Mouse (Mus musculus) MEL (cell line): ENCODE results near the gene Mmp24. TPM values are rescaled to one million over a fixed set of nuclear protein-coding genes. Genes with fewer than 3 reads are reported as not detected.

Source experiments
- DNase-seq: peaks from one replicate; pipeline ENCODE4 v3.0.0; 2011; ENCODE audit warnings: low read depth, low spot score
- H3K27ac ChIP-seq: 2 replicates; pipeline ENCODE4 v1.5.1; 2012; ENCODE audit warnings: low read depth, mild to moderate bottlenecking, control low read depth, low read length, moderate library complexity; ENCODE audit not compliant: control insufficient read depth
- H3K27me3 ChIP-seq, 2 experiments: fragments of 150-350 bp in 1 of 2; sonication (generic) in 1 of 2; 2 replicates each; pipeline ENCODE4 v1.6.1; 2012; ENCODE audit warnings: low read length in 2 of 2, mild to moderate bottlenecking in 2 of 2, improper control_type of control experiment in 1 of 2, moderate library complexity in 1 of 2; ENCODE audit not compliant: insufficient read depth in 2 of 2, control insufficient read depth in 1 of 2
- H3K36me3 ChIP-seq, 2 experiments: 2 replicates each; pipeline ENCODE4 v1.6.1; 2012 to 2014; ENCODE audit warnings: low read length in 2 of 2, improper control_type of control experiment in 1 of 2, inconsistent platforms in 1 of 2, mild to moderate bottlenecking in 1 of 2; ENCODE audit not compliant: insufficient read depth in 2 of 2, control insufficient read depth in 1 of 2
- H3K4me1 ChIP-seq, 2 experiments: fragments of 150-350 bp in 1 of 2; sonication (generic) in 1 of 2; 2 replicates each; pipeline ENCODE4 v1.6.1; 2012; ENCODE audit warnings: low read length in 2 of 2, improper control_type of control experiment in 1 of 2, mild to moderate bottlenecking in 1 of 2; ENCODE audit not compliant: insufficient read depth in 2 of 2, control insufficient read depth in 1 of 2
- H3K4me3 ChIP-seq, 2 experiments: fragments of 150-350 bp in 1 of 2; sonication (generic) in 1 of 2; 2 replicates each; pipeline ENCODE4 v1.5.1; 2012; ENCODE audit warnings: low read depth in 2 of 2, low read length in 2 of 2, mild to moderate bottlenecking in 2 of 2, moderate library complexity in 2 of 2, control low read depth in 1 of 2, improper control_type of control experiment in 1 of 2; ENCODE audit not compliant: control insufficient read depth in 1 of 2, insufficient read depth in 1 of 2
- H3K79me2 ChIP-seq: 2 replicates; pipeline ENCODE4 v1.6.1; 2012; ENCODE audit warnings: mild to moderate bottlenecking, low read length, moderate library complexity; ENCODE audit not compliant: control insufficient read depth, poor library complexity, insufficient read depth
- H3K9ac ChIP-seq: 2 replicates; pipeline ENCODE4 v1.6.1; 2012; ENCODE audit warnings: low read depth, mild to moderate bottlenecking, control low read depth, low read length, moderate library complexity; ENCODE audit not compliant: control insufficient read depth, poor library complexity, severe bottlenecking
- H3K9me3 ChIP-seq: fragments of 150-350 bp; sonication (generic); replicated peaks from 2 replicates; pipeline ENCODE4 v1.6.1; 2012; ENCODE audit warnings: mild to moderate bottlenecking, low read length, improper control_type of control experiment, moderate library complexity; ENCODE audit not compliant: insufficient read depth
- BHLHE40 ChIP-seq: IDR thresholded peaks from 2 replicates; pipeline ENCODE4 v1.6.1; 2012; ENCODE audit warnings: low read depth, mild to moderate bottlenecking, inconsistent platforms, low read length, improper control_type of control experiment, borderline replicate concordance
- CHD2 ChIP-seq: IDR thresholded peaks from 2 replicates; pipeline ENCODE4 v1.6.1; 2011; ENCODE audit warnings: low read length, improper control_type of control experiment
- CTCF ChIP-seq, 3 experiments: IDR thresholded peaks in 2 of 3; conservative IDR thresholded peaks in 1 of 3; 2 replicates each; pipeline ENCODE4 v1.5.1; 2011 to 2012; ENCODE audit warnings: low read length in 3 of 3, low read depth in 2 of 3, mild to moderate bottlenecking in 2 of 3, improper control_type of control experiment in 1 of 3, inconsistent platforms in 1 of 3, mixed read lengths in 1 of 3, moderate library complexity in 1 of 3; ENCODE audit not compliant: control insufficient read depth in 1 of 3, insufficient read depth in 1 of 3, poor library complexity in 1 of 3, severe bottlenecking in 1 of 3
- E2F4 ChIP-seq: IDR thresholded peaks from 2 replicates; pipeline ENCODE4 v1.6.1; 2011; ENCODE audit warnings: low read depth, low read length, improper control_type of control experiment, borderline replicate concordance
- EP300 ChIP-seq, 2 experiments: IDR thresholded peaks; 2 replicates each; pipeline ENCODE4 v1.6.1; 2011; ENCODE audit warnings: improper control_type of control experiment in 2 of 2, low read length in 2 of 2, low read depth in 1 of 2, mild to moderate bottlenecking in 1 of 2
- GABPA ChIP-seq: IDR thresholded peaks from 2 replicates; pipeline ENCODE4 v1.6.1; 2012; ENCODE audit warnings: low read depth, mild to moderate bottlenecking, inconsistent platforms, low read length, improper control_type of control experiment, moderate library complexity
- GATA1 ChIP-seq: IDR thresholded peaks from 2 replicates; pipeline ENCODE4 v1.6.1; 2011; ENCODE audit warnings: low read depth, low read length, improper control_type of control experiment
- JUND ChIP-seq: IDR thresholded peaks from 2 replicates; pipeline ENCODE4 v1.6.1; 2011; ENCODE audit warnings: low read depth, mild to moderate bottlenecking, improper control_type of control experiment, low read length
- KAT2A ChIP-seq: conservative IDR thresholded peaks from 2 replicates; pipeline ENCODE4 v1.6.1; 2012; ENCODE audit warnings: low read depth, low read length, improper control_type of control experiment, inconsistent platforms
- MAFK ChIP-seq: IDR thresholded peaks from 2 replicates; pipeline ENCODE4 v1.6.1; 2011; ENCODE audit warnings: low read depth, mild to moderate bottlenecking, low read length, improper control_type of control experiment, borderline replicate concordance
- MAX ChIP-seq: IDR thresholded peaks from 2 replicates; pipeline ENCODE4 v1.6.1; 2011; ENCODE audit warnings: low read length, improper control_type of control experiment
- MYB ChIP-seq: IDR thresholded peaks from 2 replicates; pipeline ENCODE4 v1.6.1; 2011; ENCODE audit warnings: mild to moderate bottlenecking, low read depth, low read length, improper control_type of control experiment
- MYC ChIP-seq: IDR thresholded peaks from 2 replicates; pipeline ENCODE4 v1.6.1; 2011; ENCODE audit warnings: low read depth, mild to moderate bottlenecking, low read length, improper control_type of control experiment, moderate library complexity
- NRF1 ChIP-seq: IDR thresholded peaks from 2 replicates; pipeline ENCODE4 v1.6.1; 2014; ENCODE audit warnings: low read depth, mild to moderate bottlenecking, inconsistent platforms, low read length, improper control_type of control experiment, moderate library complexity; ENCODE audit not compliant: poor library complexity, insufficient read depth, severe bottlenecking
- POLR2A ChIP-seq, 2 experiments: IDR thresholded peaks; 2 replicates each; pipeline ENCODE4 v1.6.1; 2011 to 2012; ENCODE audit warnings: low read length in 2 of 2, mild to moderate bottlenecking in 2 of 2, control low read depth in 1 of 2, improper control_type of control experiment in 1 of 2, low read depth in 1 of 2, moderate library complexity in 1 of 2; ENCODE audit not compliant: control insufficient read depth in 1 of 2, insufficient read depth in 1 of 2, poor library complexity in 1 of 2
- POLR2AphosphoS2 ChIP-seq: IDR thresholded peaks from 2 replicates; pipeline ENCODE4 v1.6.1; 2011; ENCODE audit warnings: low read length, improper control_type of control experiment
- POLR2AphosphoS5 ChIP-seq: IDR thresholded peaks from 2 replicates; pipeline ENCODE4 v1.6.1; 2012; ENCODE audit warnings: low read depth, borderline replicate concordance, mild to moderate bottlenecking, inconsistent platforms, low read length, moderate library complexity, mixed read lengths
- RAD21 ChIP-seq: IDR thresholded peaks from 2 replicates; pipeline ENCODE4 v1.6.1; 2011; ENCODE audit warnings: mild to moderate bottlenecking, low read depth, low read length, improper control_type of control experiment
- SMC3 ChIP-seq: IDR thresholded peaks from 2 replicates; pipeline ENCODE4 v1.6.1; 2011; ENCODE audit warnings: low read depth, low read length, improper control_type of control experiment
- TAL1 ChIP-seq: IDR thresholded peaks from 2 replicates; pipeline ENCODE4 v1.6.1; 2012; ENCODE audit warnings: mild to moderate bottlenecking, inconsistent platforms, low read length, moderate library complexity, mixed read lengths
- TBP ChIP-seq: IDR thresholded peaks from 2 replicates; pipeline ENCODE4 v1.8.0; 2011; ENCODE audit warnings: low read depth, low read length, improper control_type of control experiment
- TCF12 ChIP-seq: IDR thresholded peaks from 2 replicates; pipeline ENCODE4 v1.6.1; 2014; ENCODE audit warnings: low read depth, mild to moderate bottlenecking, inconsistent platforms, low read length, improper control_type of control experiment, moderate library complexity
- UBTF ChIP-seq: IDR thresholded peaks from 2 replicates; pipeline ENCODE4 v1.6.1; 2012; ENCODE audit warnings: low read depth, mild to moderate bottlenecking, inconsistent platforms, low read length, improper control_type of control experiment, moderate library complexity, borderline replicate concordance; ENCODE audit not compliant: insufficient read depth
- USF1 ChIP-seq: IDR thresholded peaks from 2 replicates; pipeline ENCODE4 v1.6.1; 2014; ENCODE audit warnings: low read depth, mild to moderate bottlenecking, inconsistent platforms, low read length, improper control_type of control experiment, moderate library complexity
- ZC3H11A ChIP-seq: IDR thresholded peaks from 2 replicates; pipeline ENCODE4 v1.6.1; 2012; ENCODE audit warnings: low read depth, mild to moderate bottlenecking, inconsistent platforms, low read length, improper control_type of control experiment
- ZKSCAN1 ChIP-seq: IDR thresholded peaks from 2 replicates; pipeline ENCODE4 v1.6.1; 2012; ENCODE audit warnings: low read depth, mild to moderate bottlenecking, inconsistent platforms, low read length, improper control_type of control experiment, moderate library complexity
- ZMIZ1 ChIP-seq: IDR thresholded peaks from 2 replicates; pipeline ENCODE4 v1.6.1; 2012; ENCODE audit warnings: low read depth, mild to moderate bottlenecking, inconsistent platforms, low read length, improper control_type of control experiment, moderate library complexity
- ZNF384 ChIP-seq: IDR thresholded peaks from 2 replicates; pipeline ENCODE4 v1.6.1; 2012; ENCODE audit warnings: low read depth, mild to moderate bottlenecking, inconsistent platforms, low read length, improper control_type of control experiment
- polyA plus RNA-seq, 2 experiments: library from polyadenylated mRNA; stranded (reverse) in 1 of 2; unstranded in 1 of 2; fragments of >175 nt in 1 of 2; fragments of >200 nt in 1 of 2; gene quantifications; 2 replicates each; pipeline versions ENCODE4 v1.2.1 to v1.2.4; 2012; ENCODE audit warnings: low replicate concordance in 2 of 2, low read depth in 1 of 2; ENCODE audit not compliant: insufficient read length in 2 of 2, insufficient read depth in 1 of 2, missing spikeins in 1 of 2
- total RNA-seq: library from RNA; depleted of rRNA; stranded (reverse); fragments of 300-350 nt; gene quantifications from 2 replicates; pipeline ENCODE4 v1.2.3, GENCODE M21; 2012

Gene Mmp24
- total and polyA plus RNA-seq, 3 experiments = 0.06 to 0.27 TPM; not detected in 1

DNA sequence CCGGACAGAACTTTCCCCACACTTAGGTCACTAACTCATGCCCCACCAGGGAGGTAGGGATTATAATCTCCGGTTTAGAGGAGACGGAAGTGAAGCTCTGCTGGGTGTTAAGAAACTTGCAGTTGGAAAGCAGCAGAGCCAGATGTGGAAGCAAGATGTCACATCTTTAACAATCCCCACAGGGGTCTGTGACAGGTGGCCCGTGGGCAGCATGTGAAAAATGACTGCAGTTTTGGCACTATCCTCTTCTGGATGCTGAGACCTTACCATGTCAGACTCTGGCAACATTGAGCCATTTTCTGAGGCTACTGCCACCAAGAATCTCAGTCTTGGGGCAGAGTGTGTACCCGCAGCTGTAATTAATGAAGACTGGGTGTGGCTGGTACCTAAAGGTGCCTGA, 28.9 kb downstream of the Mmp24 start:
- TF ChIP-seq UBTF = no peak
- TF ChIP-seq TAL1 = no peak
- TF ChIP-seq TCF12 = no peak
- no peak for TF ChIP-seq TBP
- no peak for TF ChIP-seq ZNF384
- TF ChIP-seq CTCF (IDR thresholded peaks at IDR 0.05 in 2 of 3, conservative IDR thresholded peaks at IDR 0.05 in 1 of 3; ENCODE audit: control insufficient read depth in 1 of 3, insufficient read depth in 1 of 3, low read depth in 2 of 3, low read length in 3 of 3, poor library complexity in 1 of 3, severe bottlenecking in 1 of 3) = no peak
- TF ChIP-seq ZC3H11A = no peak
- no peak for TF ChIP-seq POLR2A (IDR thresholded peaks at IDR 0.05; ENCODE audit: control insufficient read depth in 1 of 2, insufficient read depth in 1 of 2, low read depth in 1 of 2, low read length in 2 of 2, poor library complexity in 1 of 2)
- no peak for TF ChIP-seq SMC3
- no peak for TF ChIP-seq MAX
- no peak for TF ChIP-seq POLR2AphosphoS2
- TF ChIP-seq NRF1 = no peak
- no peak for TF ChIP-seq EP300 (IDR thresholded peaks at IDR 0.05; ENCODE audit: low read depth in 1 of 2, low read length in 2 of 2)
- TF ChIP-seq JUND = no peak
- TF ChIP-seq USF1 = no peak
- no peak for TF ChIP-seq E2F4
- TF ChIP-seq CHD2 = no peak
- TF ChIP-seq GATA1 = no peak
- TF ChIP-seq, all 39 proteins: peak for 0
- no peaks in the 10 kb centered on the region for H3K9me3 ChIP-seq
- H3K27ac ChIP-seq = no peak overlapping the region
- no peaks in the 10 kb centered on the region for H3K79me2 ChIP-seq
- no peaks in the 10 kb centered on the region for H3K36me3 ChIP-seq
- H3K27me3 ChIP-seq = peaks cover 3 to 6% of the 10 kb centered on the region in 2 experiments
- DNase-seq = no peak
- H3K4me3 ChIP-seq = no peak overlapping the region
- H3K4me1 ChIP-seq = peaks cover 0 to 7% of the 10 kb centered on the region in 2 experiments; a peak in 2 of 4 replicates
- no peak overlapping the region for H3K9ac ChIP-seq

DNA sequence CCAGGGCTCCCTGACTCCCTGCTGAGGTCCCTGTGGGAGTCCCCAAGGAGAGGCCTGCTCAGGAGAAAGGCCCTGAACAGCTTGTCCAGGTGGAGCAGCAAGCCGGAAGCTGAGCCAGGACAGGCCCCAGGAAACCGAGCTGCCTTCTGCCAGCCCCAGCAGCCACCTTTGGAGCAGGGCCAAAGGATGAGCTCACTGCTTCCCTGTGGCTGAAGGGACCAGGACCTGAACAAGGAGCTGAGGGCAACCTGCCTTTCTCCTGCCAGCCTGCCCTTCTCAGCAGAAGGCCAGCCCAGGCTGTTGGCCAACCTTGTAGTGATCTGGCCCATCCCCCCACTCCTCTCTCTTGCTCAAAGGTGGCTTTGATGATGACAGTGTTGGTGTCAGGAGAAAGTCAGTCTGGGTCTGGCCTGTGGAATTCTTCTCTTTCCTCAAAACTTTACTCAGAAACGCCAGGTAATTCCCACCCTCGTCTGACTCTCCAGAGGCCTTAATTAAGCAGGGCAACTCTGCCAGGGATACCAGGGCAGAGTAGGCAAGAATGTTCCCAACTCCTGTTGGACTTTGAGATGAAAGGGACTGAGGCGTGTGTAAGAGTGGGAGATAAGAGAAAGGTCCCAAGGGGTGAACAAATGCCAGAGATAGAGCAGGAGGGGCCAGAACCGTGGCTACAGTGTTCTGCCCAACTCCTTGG, 30.2 kb downstream of the Mmp24 start:
- no peaks in the 10 kb centered on the region for H3K9me3 ChIP-seq
- TF ChIP-seq E2F4 (no peak), POLR2AphosphoS5 (no peak), MYC (no peak), ZKSCAN1 (no peak), KAT2A (no peak), GABPA (no peak), UBTF (no peak), MAX (no peak), BHLHE40 (no peak), MAFK (no peak), RAD21 (no peak), POLR2AphosphoS2 (no peak), SMC3 (no peak), GATA1 (no peak), TAL1 (no peak), ZMIZ1 (no peak), ZNF384 (no peak), MYB (no peak)
- TF ChIP-seq, all 39 proteins: peak for 0
- Histone ChIP-seq H3K27me3 (peaks cover 2% of the 10 kb centered on the region in 2 experiments; a peak in 3 of 4 replicates), H3K79me2 (no peaks in the 10 kb centered on the region), H3K36me3 (no peaks in the 10 kb centered on the region), H3K27ac (no peak overlapping the region), H3K9ac (no peak overlapping the region), H3K4me3 (no peak overlapping the region), H3K4me1 (peaks cover 0 to 7% of the 10 kb centered on the region in 2 experiments; a peak in 2 of 4 replicates)
- DNase-seq = no peak
